Mouse (Mus musculus) stomach, postnatal 0 days (tissue): ENCODE results near the gene Tshz2. TPM values are rescaled to one million over a fixed set of nuclear protein-coding genes. Genes with fewer than 3 reads are reported as not detected.
"Not testable (repeated sequence)": the region's sequence is repeated elsewhere in the genome, so short reads cannot be mapped to it uniquely, and the experiment has no call there.

Experiments used
- ATAC-seq: fragments of 200-750 bp; cut with Nextera tagmentation; 2 replicates; pipeline ENCODE4 v1.8.0; 2017; ENCODE audit not compliant: low FRiP score, low TSS enrichment
- DNase-seq: peaks from one replicate; pipeline ENCODE4 v3.0.0-alpha.2; 2016; ENCODE audit warnings: low spot score
- H3K27ac ChIP-seq: fragments of 300-500 bp; sonication (generic); replicated peaks from 2 replicates; pipeline ENCODE4 v1.5.1; 2014; ENCODE audit warnings: mild to moderate bottlenecking, control low read depth
- H3K27me3 ChIP-seq: fragments of 300-500 bp; sonication (generic); 2 replicates; pipeline ENCODE4 v1.6.1; 2014; ENCODE audit warnings: low read length; ENCODE audit not compliant: control insufficient read depth, insufficient read depth
- H3K36me3 ChIP-seq: fragments of 300-500 bp; sonication (generic); 2 replicates; pipeline ENCODE4 v1.6.1; 2014; ENCODE audit warnings: low read length, mixed read lengths; ENCODE audit not compliant: control insufficient read depth, insufficient read depth
- H3K4me1 ChIP-seq: fragments of 300-500 bp; sonication (generic); replicated peaks from 2 replicates; pipeline ENCODE4 v1.6.1; 2014; ENCODE audit warnings: antibody characterized with exemption; ENCODE audit not compliant: control insufficient read depth, insufficient read depth
- H3K4me2 ChIP-seq: fragments of 300-500 bp; sonication (generic); replicated peaks from 2 replicates; pipeline ENCODE4 v1.6.1; 2014; ENCODE audit warnings: low read depth, mild to moderate bottlenecking, control low read depth, moderate library complexity
- H3K4me3 ChIP-seq: fragments of 300-500 bp; sonication (generic); 2 replicates; pipeline ENCODE4 v1.5.1; 2014; ENCODE audit warnings: low read depth, low read length, control low read depth
- H3K9ac ChIP-seq: fragments of 300-500 bp; sonication (generic); 2 replicates; pipeline ENCODE4 v1.6.1; 2014; ENCODE audit warnings: mild to moderate bottlenecking, low read length, control low read depth, mixed read lengths
- H3K9me3 ChIP-seq: fragments of 300-500 bp; sonication (generic); 2 replicates; pipeline ENCODE4 v1.6.1; 2016; ENCODE audit warnings: low read length; ENCODE audit not compliant: control insufficient read depth
- CTCF ChIP-seq: IDR thresholded peaks from 2 replicates; pipeline ENCODE4 v1.5.1; 2016; ENCODE audit warnings: antibody characterized with exemption, low read depth, mild to moderate bottlenecking, moderate library complexity
- EP300 ChIP-seq: optimal IDR thresholded peaks from 2 replicates; pipeline ENCODE3; 2016; ENCODE audit warnings: antibody characterized with exemption
- WGBS: fragments of 180-500 bp; shearing (Covaris S2); extraction: QIAGEN DNeasy Blood & Tissue Kit; methylation state at CpG from one replicate; pipeline ENCODE4 v1.1.7; 2014; 5-methylcytosine and 5-hydroxymethylcytosine counted together
- polyA plus RNA-seq: library from polyadenylated mRNA; unstranded; fragments of >200 nt; fragmentation: Nextera tagmentation; extraction: Ambion mirVana; gene quantifications from 2 replicates; pipeline ENCODE4 v1.2.1, GENCODE M21; 2015

Gene Tshz2
- polyA plus RNA-seq, 1 experiment from 2014 or later: 6.7 TPM

GRCm38 (mm10) chr2:169842494-169842893 lies 209.7 kb downstream of the Tshz2 start:
- TF ChIP-seq EP300: no peak
- TF ChIP-seq CTCF: peak; percentile 44
- ATAC-seq (no peak), DNase-seq (no peak)
- Histone ChIP-seq H3K36me3 (no peaks in the 10 kb centered on the region), H3K9ac (no peak overlapping the region), H3K27me3 (no peaks in the 10 kb centered on the region), H3K4me3 (no peak overlapping the region), H3K4me1 (no peaks in the 10 kb centered on the region), H3K27ac (no peak overlapping the region), H3K9me3 (no peaks in the 10 kb centered on the region), H3K4me2 (no peak overlapping the region)
- 80% methylated on average over 6 of the region's 6 CpGs for WGBS

GRCm38 (mm10) chr2:169843553-169843952 lies 210.7 kb downstream of the Tshz2 start:
- H3K9me3 ChIP-seq: no peaks in the 10 kb centered on the region
- H3K27ac ChIP-seq: no peak overlapping the region
- no peak for TF ChIP-seq EP300
- no peaks in the 10 kb centered on the region for H3K36me3 ChIP-seq
- no peak for DNase-seq
- ATAC-seq: no peak
- H3K27me3 ChIP-seq: no peaks in the 10 kb centered on the region
- H3K9ac ChIP-seq: no peak overlapping the region
- WGBS: 79% methylated on average over 6 of the region's 6 CpGs
- no peak overlapping the region for H3K4me3 ChIP-seq
- H3K4me1 ChIP-seq: no peaks in the 10 kb centered on the region
- no peak overlapping the region for H3K4me2 ChIP-seq

- Histone ChIP-seq H3K4me2 (no peak overlapping the region), H3K4me3 (no peak overlapping the region), H3K27me3 (no peaks in the 10 kb centered on the region), H3K27ac (no peak overlapping the region), H3K36me3 (no peaks in the 10 kb centered on the region), H3K9ac (no peak overlapping the region), H3K4me1 (no peaks in the 10 kb centered on the region), H3K9me3 (no peaks in the 10 kb centered on the region)
- no peak for ATAC-seq
- DNase-seq: peak; percentile 45
- TF ChIP-seq CTCF: peak; percentile 79
- no peak for TF ChIP-seq EP300
- 48% methylated on average over 7 of the region's 7 CpGs for WGBS
Observed at GRCm38 (mm10) chr2:169849077-169849476, 216.3 kb downstream of the Tshz2 start.

- Histone ChIP-seq H3K9ac (no peak overlapping the region), H3K36me3 (no peaks in the 10 kb centered on the region), H3K4me2 (no peak overlapping the region), H3K27ac (no peak overlapping the region), H3K9me3 (no peaks in the 10 kb centered on the region), H3K4me3 (no peak overlapping the region), H3K27me3 (no peaks in the 10 kb centered on the region), H3K4me1 (no peaks in the 10 kb centered on the region)
- no peak for DNase-seq
- WGBS: 83% methylated on average over 3 of the region's 3 CpGs
- no peak for ATAC-seq
- TF ChIP-seq EP300 (no peak), CTCF (peak; percentile 26; the same call in 1 of the 2 replicates)
Observed at GRCm38 (mm10) chr2:169849541-169849940, 216.7 kb downstream of the Tshz2 start.

GRCm38 (mm10) chr2:169851606-169852005 lies 218.8 kb downstream of the Tshz2 start:
- TF ChIP-seq EP300 (no peak), CTCF (no peak)
- Histone ChIP-seq H3K4me2 (no peak overlapping the region), H3K27ac (no peak overlapping the region), H3K27me3 (no peaks in the 10 kb centered on the region), H3K9me3 (no peaks in the 10 kb centered on the region), H3K36me3 (no peaks in the 10 kb centered on the region), H3K4me1 (no peaks in the 10 kb centered on the region), H3K4me3 (no peak overlapping the region), H3K9ac (no peak overlapping the region)
- no peak for DNase-seq
- no peak for ATAC-seq
- WGBS: 69% methylated on average over 5 of the region's 5 CpGs

GRCm38 (mm10) chr2:169854491-169854890 lies 221.7 kb downstream of the Tshz2 start:
- no peak for DNase-seq
- Histone ChIP-seq H3K27ac (no peak overlapping the region), H3K4me3 (no peak overlapping the region), H3K9me3 (no peaks in the 10 kb centered on the region), H3K4me1 (no peaks in the 10 kb centered on the region), H3K36me3 (no peaks in the 10 kb centered on the region), H3K9ac (no peak overlapping the region), H3K4me2 (no peak overlapping the region), H3K27me3 (no peaks in the 10 kb centered on the region)
- TF ChIP-seq CTCF: no peak
- no peak for TF ChIP-seq EP300
- ATAC-seq: no peak
- 80% methylated on average over 11 of the region's 11 CpGs for WGBS

- DNase-seq, H3K4me3 ChIP-seq, H3K4me1 ChIP-seq, H3K27me3 ChIP-seq, H3K9me3 ChIP-seq, H3K9ac ChIP-seq, H3K36me3 ChIP-seq, H3K27ac ChIP-seq, H3K4me2 ChIP-seq, ATAC-seq: not testable (repeated sequence)
Observed at GRCm38 (mm10) chr2:169857041-169857440, 224.2 kb downstream of the Tshz2 start.
